Mouse (Mus musculus) brain, adult 2 months (tissue): ENCODE measurements around the gene Gm732.

Source experiments
- DNase-seq: peaks from one replicate; pipeline ENCODE4 v3.0.0; 2011; ENCODE audit warnings: low read depth, low spot score

Gm732 gene

GRCm38 (mm10) chrX:107948365-107948764 lies at the start of gene Gm732:
TSS of gene Gm732 (minus strand) at chrX:107948465.
- DNase-seq, result no peak
